Mouse (Mus musculus) bone marrow macrophage, adult 2 months (primary cell): ENCODE results near the gene Dst.

ENCODE experiments used
- CTCF ChIP-seq: IDR thresholded peaks from 2 replicates; pipeline ENCODE4 v1.5.1; 2012; ENCODE audit warnings: low read depth, mild to moderate bottlenecking, low read length, moderate library complexity
- POLR2A ChIP-seq: IDR thresholded peaks from 2 replicates; pipeline ENCODE4 v1.6.1; 2012; ENCODE audit warnings: mild to moderate bottlenecking, low read depth, low read length, borderline replicate concordance

DNA sequence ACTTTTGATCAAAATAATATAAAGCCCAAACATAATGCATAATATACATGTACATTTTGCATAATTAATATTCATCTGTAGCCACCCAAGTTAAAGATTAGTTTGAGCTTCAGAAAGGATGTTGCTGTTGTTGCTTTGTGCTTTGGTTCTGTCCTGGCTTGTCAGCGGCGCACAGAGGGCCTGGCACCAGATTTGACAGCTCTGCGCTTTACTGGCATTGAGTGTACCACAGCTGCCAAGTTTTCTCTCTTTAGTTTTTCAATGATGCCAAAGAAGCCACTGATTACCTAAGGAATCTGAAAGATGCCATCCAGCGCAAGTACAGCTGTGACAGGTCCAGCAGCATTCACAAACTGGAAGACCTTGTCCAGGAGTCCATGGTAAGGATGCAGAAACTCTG lies 257.9 kb downstream of the Dst start:
- TF ChIP-seq CTCF (no peak), POLR2A (no peak)
